Mouse (Mus musculus): ENCODE results near the gene Mcm7.

Gene Mcm7

GRCm38 (mm10) chr5:138155443-138155976 lies 16.7 kb downstream of the Mcm7 start, which contains the start of gene Zfp113:
Zfp113 (minus strand) TSS chr5:138155744.
- peak; percentile 99 for DNase-seq (ENCODE audit: low read depth, low spot score)

- DNase-seq (ENCODE audit: low read depth, low spot score) = no peak
Observed at GRCm38 (mm10) chr5:138154390-138154789, 17.8 kb downstream of the Mcm7 start.

GRCm38 (mm10) chr5:138138585-138138984 lies 33.6 kb downstream of the Mcm7 start:
- no peak for DNase-seq (ENCODE audit: low read depth, low spot score)

GRCm38 (mm10) chr5:138137935-138138549 lies 34.2 kb downstream of the Mcm7 start:
- peak; percentile 82 for DNase-seq (ENCODE audit: low read depth, low spot score)

DNA sequence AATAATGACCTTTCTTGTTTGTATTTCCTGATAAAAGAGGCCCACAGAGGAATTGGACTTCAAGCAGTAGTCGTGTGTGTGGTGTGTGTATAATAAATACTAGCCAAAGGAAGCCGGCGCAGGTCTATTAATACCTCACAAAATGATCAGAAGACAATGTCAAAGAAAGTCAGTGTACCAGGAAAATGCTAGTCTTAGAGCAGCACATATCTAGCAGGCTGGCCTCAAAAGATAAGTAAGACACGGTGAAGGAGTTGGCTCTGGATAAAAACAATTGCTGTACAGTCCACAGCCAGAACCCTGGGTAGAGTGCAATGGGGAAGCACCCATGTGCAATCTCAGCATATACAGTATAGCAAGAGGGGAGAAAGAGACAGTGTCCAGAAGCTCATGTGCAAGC lies 35.0 kb downstream of the Mcm7 start:
- DNase-seq (ENCODE audit: low read depth, low spot score) = no peak

- DNase-seq (ENCODE audit: low read depth, low spot score) = no peak
Observed at GRCm38 (mm10) chr5:138132425-138133064, 39.7 kb downstream of the Mcm7 start.

GRCm38 (mm10) chr5:138118041-138118440 lies 54.2 kb downstream of the Mcm7 start:
- no peak for DNase-seq (ENCODE audit: low read depth, low spot score)

GRCm38 (mm10) chr5:138117199-138118015 lies 54.8 kb downstream of the Mcm7 start:
- DNase-seq (ENCODE audit: low read depth, low spot score) = peak; percentile 56

DNA sequence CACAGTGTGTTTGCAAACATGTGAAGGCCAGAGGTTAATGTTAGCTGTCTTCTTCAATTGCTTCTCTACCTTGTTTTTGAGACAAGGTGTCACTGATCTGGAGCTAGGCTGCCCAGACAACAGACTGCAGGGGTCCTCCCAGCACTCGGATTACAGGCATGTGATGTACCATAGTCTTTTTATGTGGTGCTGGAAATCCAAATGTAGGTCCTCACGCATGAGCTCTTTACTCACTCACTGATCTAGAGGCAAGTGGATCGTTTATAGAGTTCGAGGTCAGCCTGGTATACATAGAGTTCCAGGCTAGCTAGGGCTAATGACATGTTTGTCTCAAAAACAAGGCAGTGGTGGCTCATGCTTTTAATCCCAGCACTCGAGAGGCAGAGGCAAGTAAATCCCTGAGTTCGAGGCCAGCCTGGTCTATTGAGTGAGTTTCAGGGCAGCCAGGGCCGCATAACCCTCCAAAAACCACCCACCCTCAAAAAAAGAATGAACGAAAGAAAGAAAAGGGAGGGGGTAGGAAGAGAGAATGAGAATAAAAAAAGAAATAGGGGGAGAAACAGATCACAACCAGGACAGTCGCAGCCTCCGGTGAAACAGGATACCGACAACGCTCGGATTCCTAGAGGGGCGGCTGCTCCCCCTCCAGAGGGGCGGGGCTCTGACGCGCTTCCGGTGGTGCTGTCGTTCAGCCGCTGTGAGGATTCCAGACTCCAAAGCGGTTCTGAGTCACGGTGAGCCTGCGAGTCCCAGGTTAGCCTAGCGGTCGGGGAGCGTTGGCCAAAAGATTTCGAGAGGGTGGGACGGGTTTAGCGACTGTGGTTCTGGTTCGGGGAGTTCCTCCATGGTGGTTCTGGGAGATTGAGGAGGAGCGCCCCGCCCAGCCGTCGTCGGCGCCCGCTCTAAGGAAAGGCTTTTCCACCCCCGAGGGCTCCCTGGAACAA lies 55.7 kb downstream of the Mcm7 start, which contains the start of gene Zscan21:
TSS of gene Zscan21 (plus strand) at position 649 of the 944 bp plus-strand sequence.
- peak; percentile 95 for DNase-seq (ENCODE audit: low read depth, low spot score)

Data from R1 (cell line).